8 mouse cellular contexts compared by ENCODE assay signal in genomic region chr14:34154601-34155337, GRCm38 (mm10). TPM values are rescaled to one million over a fixed set of nuclear protein-coding genes. Genes with fewer than 3 reads are reported as not detected.
A peak's percentile ranks its signal among the peaks of the same experiment; 100 is the strongest.
DNase-seq lines count a peak whose midpoint lies in the region; ATAC-seq and TF ChIP-seq lines count a peak whose summit lies in the region.
"Had no signal": no experiment of that assay in that cellular context is flagged by ENCODE, and none has a peak within 500 bp of the region (broad histone marks: within the 10 kb centered on the region; RNA-seq: fewer than 3 reads in every experiment).

No protein-coding gene starts in this region.

- no peak overlapping the region for H3K27ac ChIP-seq in midbrain, embryonic 10.5 days (replicated peaks)
- no peak overlapping the region for H3K27ac ChIP-seq in stomach, embryonic 16.5 days (ENCODE audit: low read length)

- peaks cover 20% of the 10 kb centered on the region for H3K27me3 ChIP-seq in E14TG2a.4 (ENCODE audit: insufficient read depth, low read length)
- peaks cover 7% of the 10 kb centered on the region; the same call in 1 of the 2 replicates for H3K27me3 ChIP-seq in midbrain, embryonic 10.5 days (ENCODE audit: low read depth, poor library complexity, severe bottlenecking)
- no peaks in the 10 kb centered on the region for H3K27me3 ChIP-seq in stomach, embryonic 16.5 days (ENCODE audit: control insufficient read depth, insufficient read depth, low read length)

- peak; percentile 76 for TF ChIP-seq CTCF in E14TG2a.4 (conservative IDR thresholded peaks at IDR 0.05; ENCODE audit: low read length)

- H3K36me3 ChIP-seq in E14TG2a.4 (ENCODE audit: insufficient read depth, low read length): no peaks in the 10 kb centered on the region
- no peaks in the 10 kb centered on the region for H3K36me3 ChIP-seq in midbrain, embryonic 10.5 days
- no peaks in the 10 kb centered on the region for H3K36me3 ChIP-seq in stomach, embryonic 16.5 days (ENCODE audit: control insufficient read depth, insufficient read depth, low read length)

- H3K9ac ChIP-seq in stomach, embryonic 16.5 days (ENCODE audit: low read length): no peak overlapping the region

- H3K4me2 ChIP-seq in stomach, embryonic 16.5 days (ENCODE audit: low read depth, low read length): no peak overlapping the region

- peak; percentile 56; the same call in 1 of the 2 replicates for ATAC-seq in stomach, embryonic 16.5 days (ENCODE audit: insufficient read depth, low FRiP score)

- 61% methylated on average over 9 of the region's 9 CpGs for WGBS in midbrain, embryonic 10.5 days
- WGBS in stomach, embryonic 16.5 days: 48% methylated on average over 9 of the region's 9 CpGs

- H3K4me1 ChIP-seq in E14TG2a.4 (replicated peaks; ENCODE audit: low read depth, low read length): peaks cover 15% of the 10 kb centered on the region
- H3K4me1 ChIP-seq in midbrain, embryonic 10.5 days: peaks cover 18% of the 10 kb centered on the region
- H3K4me1 ChIP-seq in stomach, embryonic 16.5 days (ENCODE audit: control insufficient read depth, insufficient read depth, low read length): peaks cover 5% of the 10 kb centered on the region; the same call in 1 of the 2 replicates

- DNase-seq in R1 (ENCODE audit: low read depth, low spot score): peak; percentile 72
- DNase-seq in cerebellum, postnatal 25 days: peak; percentile 45 to 78
- peak; percentile 50 to 79 for DNase-seq in heart, postnatal 10 days
- peak; percentile 3 to 38 for DNase-seq in layer of hippocampus, adult 18-20 months (ENCODE audit: low spot score in 2 of 2)
- DNase-seq in midbrain, embryonic 10.5 days (ENCODE audit: low spot score): peak; percentile 47

- intact Hi-C loops in heart, postnatal 10 days (cut with DNase I): loop anchor here (1.0 kb wide), 2 partner anchors 47 to 74 kb away; no protein-coding TSS in a partner anchor

- H3K9me3 ChIP-seq in E14TG2a.4 (ENCODE audit: low read length): no peaks in the 10 kb centered on the region
- H3K9me3 ChIP-seq in midbrain, embryonic 10.5 days (replicated peaks): no peaks in the 10 kb centered on the region
- no peaks in the 10 kb centered on the region for H3K9me3 ChIP-seq in stomach, embryonic 16.5 days (replicated peaks; ENCODE audit: control insufficient read depth, low read length)

- H3K4me3 ChIP-seq in E14TG2a.4 (replicated peaks; ENCODE audit: low read length): no peak overlapping the region
- no peak overlapping the region for H3K4me3 ChIP-seq in midbrain, embryonic 10.5 days
- H3K4me3 ChIP-seq in stomach, embryonic 16.5 days (replicated peaks; ENCODE audit: low read length): no peak overlapping the region

RNA-seq across cellular contexts. Expression of gene Npy4r, which starts 2.5 kb away (rescaled TPM):
- under 1 TPM; 0.12 TPM for total RNA-seq in heart, postnatal 10 days (2021)
- total RNA-seq in layer of hippocampus, adult 18-20 months (2021): not detected
- 0.04 TPM in 1 of 2 replicates, not detected in the other for polyA plus RNA-seq in midbrain, embryonic 10.5 days (2016; fragmentation: Nextera tagmentation; extraction: Ambion mirVana)
- polyA plus RNA-seq in stomach, embryonic 16.5 days (2015; fragmentation: Nextera tagmentation; extraction: Ambion mirVana): 0.46 and 0.47 TPM in 2 replicates
- total RNA-seq: left cerebral cortex, postnatal 10 days had no signal

RNA-seq across cellular contexts. Expression of gene Gprin2, which starts 46.7 kb away (rescaled TPM):
- total RNA-seq in heart, postnatal 10 days (2021): under 1 TPM; 0.17 to 0.34 TPM
- total RNA-seq in layer of hippocampus, adult 18-20 months (2021): 1 to 10 TPM; 2.9 to 3.3 TPM
- 0.35 and 1.9 TPM in 2 replicates for polyA plus RNA-seq in midbrain, embryonic 10.5 days (2016; fragmentation: Nextera tagmentation; extraction: Ambion mirVana)
- 0.29 and 0.31 TPM in 2 replicates for polyA plus RNA-seq in stomach, embryonic 16.5 days (2015; fragmentation: Nextera tagmentation; extraction: Ambion mirVana)

RNA-seq across cellular contexts. Expression of gene A630023A22Rik, which starts 52.2 kb away (rescaled TPM):
- not detected for total RNA-seq in heart, postnatal 10 days (2021)
- not detected for total RNA-seq in layer of hippocampus, adult 18-20 months (2021)
- not detected in 2 replicates for polyA plus RNA-seq in midbrain, embryonic 10.5 days (2016; fragmentation: Nextera tagmentation; extraction: Ambion mirVana)
- 0.43 and 0.76 TPM in 2 replicates for polyA plus RNA-seq in stomach, embryonic 16.5 days (2015; fragmentation: Nextera tagmentation; extraction: Ambion mirVana)
- total RNA-seq: left cerebral cortex, postnatal 10 days had no signal

Comparison
In these comparisons a context has a peak if more than half of its experiments do, and no peak if none do; other contexts are left out.
1. DNase-seq: peak in every context shown above with its lines; median percentile 72 in R1; 64 in heart, postnatal 10 days; 62 in cerebellum, postnatal 25 days; 47 in midbrain, embryonic 10.5 days; 20 in layer of hippocampus, adult 18-20 months.